Mouse (Mus musculus): ENCODE measurements around the gene 1700013G24Rik. TPM values are rescaled to one million over a fixed set of nuclear protein-coding genes. Genes with fewer than 3 reads are reported as not detected.

1700013G24Rik gene
- polyA plus RNA-seq, 1 experiment from 2014 or later, result not detected

DNA sequence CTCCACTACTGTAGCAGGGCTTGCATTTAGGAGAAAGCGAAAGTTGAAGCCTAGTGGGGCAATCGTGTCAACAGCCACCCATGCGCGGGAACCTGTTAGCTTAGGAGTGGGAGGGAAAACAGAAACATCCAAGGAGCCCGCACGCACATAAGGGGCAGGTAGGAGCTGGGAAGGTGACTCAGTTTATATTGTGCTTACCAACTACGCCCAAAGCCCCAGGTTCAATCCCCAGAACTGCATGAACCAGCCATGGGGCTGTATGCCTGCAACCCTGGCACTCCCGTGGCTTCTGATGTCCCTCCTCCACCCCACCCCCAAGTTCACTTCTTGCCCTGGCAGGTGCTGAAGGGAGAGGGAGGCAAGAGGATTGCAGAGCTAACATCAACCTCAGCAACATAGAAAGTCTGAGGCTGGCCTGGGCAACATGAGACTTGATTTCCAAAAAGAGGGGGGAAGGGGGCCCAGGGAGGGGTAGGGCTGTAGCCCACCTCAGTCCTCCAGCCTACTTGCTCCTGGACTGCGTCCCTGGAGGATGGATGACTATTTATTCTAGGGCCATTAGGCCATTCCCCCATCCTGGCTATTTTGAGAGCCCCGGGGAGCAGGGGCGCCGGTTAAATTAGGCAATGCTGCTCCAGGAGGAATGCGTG is 28.4 kb downstream of the 1700013G24Rik start:
- DNase-seq (ENCODE audit: low spot score) (no peak), ATAC-seq (ENCODE audit: low FRiP score, low TSS enrichment) (no peak)
- 44% methylated on average over 13 of the region's 13 CpGs for WGBS
- Histone ChIP-seq H3K36me3 (ENCODE audit: control insufficient read depth, insufficient read depth, low read length) (no peaks in the 10 kb centered on the region), H3K4me3 (ENCODE audit: low read depth, low read length) (no peak overlapping the region), H3K4me1 (replicated peaks; ENCODE audit: control insufficient read depth, insufficient read depth) (peaks cover 32% of the 10 kb centered on the region), H3K9ac (ENCODE audit: low read length) (no peak overlapping the region), H3K27ac (replicated peaks) (peak overlapping the region; percentile 69), H3K4me2 (replicated peaks; ENCODE audit: low read depth) (no peak overlapping the region), H3K27me3 (ENCODE audit: control insufficient read depth, insufficient read depth, low read length) (no peaks in the 10 kb centered on the region), H3K9me3 (ENCODE audit: control insufficient read depth, low read length) (no peaks in the 10 kb centered on the region)
- no peak for TF ChIP-seq CTCF (IDR thresholded peaks at IDR 0.05; ENCODE audit: low read depth)

DNA sequence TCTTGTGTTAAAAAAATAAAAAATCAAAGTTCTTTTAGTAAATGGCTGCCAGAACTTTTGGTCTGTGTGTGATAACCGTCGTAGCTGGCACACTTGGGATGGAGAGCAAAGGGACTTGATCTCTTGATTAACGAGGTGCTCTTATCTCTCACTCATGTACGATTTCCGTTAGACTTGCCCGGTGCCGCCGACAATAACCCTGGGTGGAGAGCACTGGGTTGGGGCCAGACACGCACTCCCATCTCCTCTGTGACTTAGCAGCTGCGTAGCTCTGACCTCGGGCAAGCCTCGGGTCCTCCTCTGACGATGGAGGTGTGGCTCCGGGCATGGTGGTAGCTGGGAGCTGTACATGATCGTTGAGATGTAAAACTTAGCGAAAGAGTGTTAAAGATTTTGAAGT is 30.8 kb downstream of the 1700013G24Rik start:
- H3K4me2 ChIP-seq (replicated peaks; ENCODE audit: low read depth), result no peak overlapping the region
- no peaks in the 10 kb centered on the region for H3K27me3 ChIP-seq (ENCODE audit: control insufficient read depth, insufficient read depth, low read length)
- H3K4me3 ChIP-seq (ENCODE audit: low read depth, low read length), result no peak overlapping the region
- DNase-seq (ENCODE audit: low spot score) (no peak), ATAC-seq (ENCODE audit: low FRiP score, low TSS enrichment) (no peak)
- no peaks in the 10 kb centered on the region for H3K9me3 ChIP-seq (ENCODE audit: control insufficient read depth, low read length)
- no peaks in the 10 kb centered on the region for H3K36me3 ChIP-seq (ENCODE audit: control insufficient read depth, insufficient read depth, low read length)
- 35% methylated on average over 16 of the region's 16 CpGs for WGBS
- peaks cover 44% of the 10 kb centered on the region for H3K4me1 ChIP-seq (replicated peaks; ENCODE audit: control insufficient read depth, insufficient read depth)
- no peak for TF ChIP-seq CTCF (IDR thresholded peaks at IDR 0.05; ENCODE audit: low read depth)
- no peak for TF ChIP-seq EP300 (optimal IDR thresholded peaks at IDR 0.05)
- H3K9ac ChIP-seq (ENCODE audit: low read length), result no peak overlapping the region
- peak overlapping the region; percentile 97 for H3K27ac ChIP-seq (replicated peaks)

DNA sequence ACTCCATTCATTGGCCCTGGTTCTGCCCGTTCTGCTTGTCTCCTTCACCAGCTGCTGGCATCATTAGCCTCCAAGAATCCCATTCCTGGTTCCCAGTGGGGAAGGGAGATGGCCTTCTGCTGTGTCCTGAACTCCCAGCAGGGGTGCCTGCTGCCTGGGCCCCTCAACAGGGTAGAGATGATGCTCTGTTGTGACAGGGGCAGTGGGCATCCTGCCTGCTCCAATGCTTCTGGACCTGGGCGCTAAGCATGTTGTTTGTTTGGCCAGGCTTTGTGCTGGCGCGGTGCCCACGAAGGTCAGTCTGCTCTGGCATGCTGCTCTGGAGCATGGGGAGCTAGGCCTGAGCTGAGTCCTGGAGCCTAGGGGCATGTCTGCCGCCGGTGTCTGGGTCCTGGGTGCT is 31.5 kb downstream of the 1700013G24Rik start:
- Histone ChIP-seq H3K4me2 (replicated peaks; ENCODE audit: low read depth) (no peak overlapping the region), H3K9me3 (ENCODE audit: control insufficient read depth, low read length) (no peaks in the 10 kb centered on the region), H3K27ac (replicated peaks) (peak overlapping the region; percentile 97), H3K4me1 (replicated peaks; ENCODE audit: control insufficient read depth, insufficient read depth) (peaks cover 43% of the 10 kb centered on the region), H3K27me3 (ENCODE audit: control insufficient read depth, insufficient read depth, low read length) (no peaks in the 10 kb centered on the region), H3K4me3 (ENCODE audit: low read depth, low read length) (no peak overlapping the region), H3K9ac (ENCODE audit: low read length) (0 out of 2 replicates have a peak overlapping the region, but pooled peaks have one; percentile 23), H3K36me3 (ENCODE audit: control insufficient read depth, insufficient read depth, low read length) (no peaks in the 10 kb centered on the region)
- WGBS, result 42% methylated on average over 7 of the region's 7 CpGs
- DNase-seq (ENCODE audit: low spot score) (peak; percentile 55), ATAC-seq (ENCODE audit: low FRiP score, low TSS enrichment) (no peak)
- TF ChIP-seq EP300 (optimal IDR thresholded peaks at IDR 0.05), result no peak
- peak; percentile 1; the same call in 1 of the 2 replicates for TF ChIP-seq CTCF (IDR thresholded peaks at IDR 0.05; ENCODE audit: low read depth)

DNA sequence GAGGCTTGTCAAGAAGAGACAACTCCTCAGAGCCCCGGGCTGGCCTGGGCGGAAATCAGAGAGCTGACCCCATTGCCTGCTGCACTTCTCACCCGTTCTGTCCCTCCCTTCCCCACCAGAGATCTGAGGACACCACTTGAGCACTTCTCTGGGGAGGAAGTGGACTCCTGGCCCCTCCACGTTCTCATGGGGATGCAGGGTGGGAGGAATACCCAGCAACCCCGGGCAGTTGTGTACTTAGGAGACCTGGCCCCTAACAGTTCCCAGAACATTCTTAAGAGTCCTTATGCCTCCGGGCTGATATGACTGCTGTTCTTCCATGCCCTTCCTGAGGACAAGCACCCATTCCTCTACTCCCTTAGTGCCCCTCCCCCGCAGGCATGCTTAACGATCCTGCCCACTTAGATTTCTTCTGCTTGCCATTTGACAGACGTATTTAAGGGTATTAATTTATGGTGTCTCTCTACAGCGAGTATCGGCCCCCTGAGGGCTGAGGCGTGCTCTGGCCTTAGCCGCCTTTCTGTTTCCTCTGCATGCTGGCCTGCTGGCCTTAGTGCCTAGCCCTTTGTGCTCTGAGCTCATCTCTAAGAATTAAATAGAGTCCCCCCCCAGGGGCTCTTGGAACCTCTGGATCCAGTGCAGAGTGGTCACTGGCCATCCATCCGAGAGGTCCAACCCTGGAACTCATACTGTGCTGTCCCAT is 32.3 kb downstream of the 1700013G24Rik start:
- no peak for ATAC-seq (ENCODE audit: low FRiP score, low TSS enrichment)

DNA sequence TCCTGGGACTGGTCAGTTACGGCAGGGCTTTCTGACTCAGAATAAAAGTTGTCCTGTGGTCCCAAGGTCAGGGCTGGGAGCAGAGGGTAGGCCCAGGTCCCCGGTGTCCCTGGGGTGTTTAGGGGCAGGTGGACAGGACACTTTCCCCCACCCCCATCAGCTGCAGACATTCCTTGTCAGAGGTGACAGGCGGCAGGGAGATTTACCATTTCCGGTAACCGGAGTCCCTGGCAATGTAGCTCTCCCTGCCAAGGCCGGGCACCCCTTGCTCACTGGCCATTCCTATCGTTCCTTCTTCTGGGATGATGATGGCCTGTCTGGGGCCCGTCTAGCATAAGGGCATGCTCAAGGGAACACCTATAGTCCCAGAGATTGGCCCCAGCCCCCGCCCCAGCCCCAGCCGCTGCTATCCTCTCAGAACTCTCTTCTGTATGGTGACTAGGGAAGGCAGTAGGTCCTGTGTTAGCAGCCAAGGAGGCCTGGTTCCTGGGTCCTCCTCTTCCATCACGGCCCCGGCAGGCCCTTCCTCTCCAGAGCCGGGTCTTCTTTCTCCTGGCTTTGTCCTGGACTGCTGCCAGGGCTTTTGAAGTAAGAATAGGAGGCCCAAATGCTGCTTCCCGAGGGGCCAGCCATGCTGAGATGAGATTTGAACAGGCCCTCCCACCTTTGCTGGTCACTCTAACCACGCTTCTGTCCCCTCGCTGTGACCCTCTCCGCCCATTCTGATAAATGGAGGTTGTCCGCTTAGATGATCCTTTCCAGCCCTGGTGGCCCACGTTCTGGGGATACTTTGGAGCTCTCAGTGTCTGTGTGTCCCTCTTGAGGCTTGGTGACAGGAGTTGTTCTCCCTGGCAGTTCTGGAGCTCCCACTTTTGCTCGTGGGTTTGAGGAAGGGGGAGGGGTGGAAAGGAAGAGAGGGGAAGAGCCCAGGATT is 33.3 kb downstream of the 1700013G24Rik start:
- H3K9me3 ChIP-seq (ENCODE audit: control insufficient read depth, low read length), result no peaks in the 10 kb centered on the region
- peak overlapping the region; percentile 97 for H3K27ac ChIP-seq (replicated peaks)
- no peak overlapping the region for H3K9ac ChIP-seq (ENCODE audit: low read length)
- peaks cover 35% of the 10 kb centered on the region for H3K4me1 ChIP-seq (replicated peaks; ENCODE audit: control insufficient read depth, insufficient read depth)
- no peak overlapping the region for H3K4me3 ChIP-seq (ENCODE audit: low read depth, low read length)
- 44% methylated on average over 20 of the region's 20 CpGs for WGBS
- 0 out of 2 replicates have a peak overlapping the region, but pooled peaks have one; percentile 20 for H3K4me2 ChIP-seq (replicated peaks; ENCODE audit: low read depth)
- DNase-seq (ENCODE audit: low spot score) (no peak), ATAC-seq (ENCODE audit: low FRiP score, low TSS enrichment) (no peak)
- no peaks in the 10 kb centered on the region; the same call in 1 of the 2 replicates for H3K36me3 ChIP-seq (ENCODE audit: control insufficient read depth, insufficient read depth, low read length)
- H3K27me3 ChIP-seq (ENCODE audit: control insufficient read depth, insufficient read depth, low read length), result no peaks in the 10 kb centered on the region
- TF ChIP-seq CTCF (IDR thresholded peaks at IDR 0.05; ENCODE audit: low read depth), result no peak

More for the DNA sequence above, 32.3 kb downstream of the 1700013G24Rik start:
- Histone ChIP-seq H3K4me3 (ENCODE audit: low read depth, low read length) (no peak overlapping the region), H3K9me3 (ENCODE audit: control insufficient read depth, low read length) (no peaks in the 10 kb centered on the region), H3K9ac (ENCODE audit: low read length) (no peak overlapping the region), H3K36me3 (ENCODE audit: control insufficient read depth, insufficient read depth, low read length) (no peaks in the 10 kb centered on the region; the same call in 1 of the 2 replicates), H3K4me1 (replicated peaks; ENCODE audit: control insufficient read depth, insufficient read depth) (peaks cover 40% of the 10 kb centered on the region), H3K27me3 (ENCODE audit: control insufficient read depth, insufficient read depth, low read length) (no peaks in the 10 kb centered on the region), H3K4me2 (replicated peaks; ENCODE audit: low read depth) (no peak overlapping the region), H3K27ac (replicated peaks) (peak overlapping the region; percentile 97)
- DNase-seq (ENCODE audit: low spot score), result no peak
- TF ChIP-seq CTCF (IDR thresholded peaks at IDR 0.05; ENCODE audit: low read depth), result no peak
- TF ChIP-seq EP300 (optimal IDR thresholded peaks at IDR 0.05), result no peak
- WGBS, result 42% methylated on average over 14 of the region's 14 CpGs

All from stomach, postnatal 0 days (tissue).